In genomic region chr19:10604534-10604933, GRCm38 (mm10) we compare ENCODE assay signal across 8 mouse cellular contexts. TPM values are rescaled to one million over a fixed set of nuclear protein-coding genes. Genes with fewer than 3 reads are reported as not detected.
A peak's percentile ranks its signal among the peaks of the same experiment; 100 is the strongest.
DNase-seq lines count a peak whose midpoint lies in the region; ATAC-seq lines count a peak whose summit lies in the region.

No protein-coding gene starts in this region.

- H3K27me3 ChIP-seq in kidney, embryonic 16.5 days (ENCODE audit: insufficient read depth, low read length), result no peaks in the 10 kb centered on the region
- no peaks in the 10 kb centered on the region for H3K27me3 ChIP-seq in hindbrain, embryonic 12.5 days
- H3K27me3 ChIP-seq in midbrain, embryonic 16.5 days (ENCODE audit: control insufficient read depth, insufficient read depth, low read depth, low read length), result no peaks in the 10 kb centered on the region

- H3K36me3 ChIP-seq in kidney, embryonic 16.5 days (ENCODE audit: insufficient read depth, low read length), result peaks cover 22% of the 10 kb centered on the region
- peaks cover 22% of the 10 kb centered on the region for H3K36me3 ChIP-seq in hindbrain, embryonic 12.5 days
- peaks cover 17% of the 10 kb centered on the region for H3K36me3 ChIP-seq in midbrain, embryonic 16.5 days (ENCODE audit: control insufficient read depth, insufficient read depth, low read length)

- H3K9me3 ChIP-seq in kidney, embryonic 16.5 days (ENCODE audit: low read length), result no peaks in the 10 kb centered on the region
- no peaks in the 10 kb centered on the region for H3K9me3 ChIP-seq in hindbrain, embryonic 12.5 days (replicated peaks)
- H3K9me3 ChIP-seq in midbrain, embryonic 16.5 days (replicated peaks; ENCODE audit: control insufficient read depth, low read length, poor library complexity, severe bottlenecking), result no peaks in the 10 kb centered on the region

- WGBS in kidney, embryonic 16.5 days, result 32% methylated on average over 3 of the region's 3 CpGs
- 63% methylated on average over 3 of the region's 3 CpGs for WGBS in hindbrain, embryonic 12.5 days
- WGBS in midbrain, embryonic 16.5 days, result 59% methylated on average over 3 of the region's 3 CpGs

- peaks cover 27% of the 10 kb centered on the region for H3K4me1 ChIP-seq in kidney, embryonic 16.5 days (ENCODE audit: insufficient read depth, low read length)
- H3K4me1 ChIP-seq in hindbrain, embryonic 12.5 days, result peaks cover 30% of the 10 kb centered on the region
- peaks cover 31% of the 10 kb centered on the region for H3K4me1 ChIP-seq in midbrain, embryonic 16.5 days (ENCODE audit: control insufficient read depth, insufficient read depth, low read length)

- no peak for ATAC-seq in kidney, embryonic 16.5 days (ENCODE audit: low FRiP score, low TSS enrichment)
- no peak for ATAC-seq in hindbrain, embryonic 12.5 days (ENCODE audit: low FRiP score)
- no peak for ATAC-seq in midbrain, embryonic 16.5 days

- H3K4me3 ChIP-seq in kidney, embryonic 16.5 days (ENCODE audit: low read length), result peak overlapping the region; percentile 99
- peak overlapping the region; percentile 86 for H3K4me3 ChIP-seq in hindbrain, embryonic 12.5 days
- peak overlapping the region; percentile 96 for H3K4me3 ChIP-seq in midbrain, embryonic 16.5 days (ENCODE audit: low read depth, low read length)

- DNase-seq in kidney, adult 11 months, result no peak
- DNase-seq in brain, adult 2 months (ENCODE audit: low read depth, low spot score), result peak; percentile 8
- DNase-seq in right cerebral cortex, postnatal 4 days, result no peak
- DNase-seq in embryo, embryonic 10.5 days (ENCODE audit: low spot score), result no peak
- DNase-seq in embryo, embryonic 11 days, result no peak

- peak overlapping the region; percentile 96 for H3K27ac ChIP-seq in kidney, embryonic 16.5 days (ENCODE audit: low read length)
- H3K27ac ChIP-seq in hindbrain, embryonic 12.5 days, result peak overlapping the region; percentile 94
- H3K27ac ChIP-seq in midbrain, embryonic 16.5 days (ENCODE audit: low read length), result peak overlapping the region; percentile 90

- peak overlapping the region; percentile 91 for H3K9ac ChIP-seq in kidney, embryonic 16.5 days (replicated peaks; ENCODE audit: low read length)
- H3K9ac ChIP-seq in hindbrain, embryonic 12.5 days, result peak overlapping the region; percentile 90
- H3K9ac ChIP-seq in midbrain, embryonic 16.5 days (ENCODE audit: low read depth, low read length), result peak overlapping the region; percentile 96

- peak overlapping the region; percentile 75 for H3K4me2 ChIP-seq in kidney, embryonic 16.5 days (replicated peaks; ENCODE audit: low read depth, low read length)
- peak overlapping the region; percentile 62 for H3K4me2 ChIP-seq in hindbrain, embryonic 12.5 days (replicated peaks)
- peak overlapping the region; percentile 61 for H3K4me2 ChIP-seq in midbrain, embryonic 16.5 days (ENCODE audit: low read length)

RNA-seq across cellular contexts. Expression of gene Ddb1, which starts 0.6 kb away (rescaled TPM):
- polyA plus RNA-seq in kidney, embryonic 16.5 days (2015; fragmentation: Nextera tagmentation; extraction: Ambion mirVana), result 425 and 430 TPM in 2 replicates
- polyA plus RNA-seq in hindbrain, embryonic 12.5 days (2016; fragmentation: Nextera tagmentation; extraction: Ambion mirVana), result 395 and 396 TPM in 2 replicates
- 218 and 234 TPM in 2 replicates for polyA plus RNA-seq in midbrain, embryonic 16.5 days (2015; fragmentation: Nextera tagmentation; extraction: Ambion mirVana)

RNA-seq across cellular contexts. Expression of gene Tkfc, which starts 0.9 kb away (rescaled TPM):
- polyA plus RNA-seq in kidney, embryonic 16.5 days (2015; fragmentation: Nextera tagmentation; extraction: Ambion mirVana), result 54.9 and 56.2 TPM in 2 replicates
- 21.3 and 23.9 TPM in 2 replicates for polyA plus RNA-seq in hindbrain, embryonic 12.5 days (2016; fragmentation: Nextera tagmentation; extraction: Ambion mirVana)
- 24.6 and 25.4 TPM in 2 replicates for polyA plus RNA-seq in midbrain, embryonic 16.5 days (2015; fragmentation: Nextera tagmentation; extraction: Ambion mirVana)

RNA-seq across cellular contexts. Expression of gene Tmem138, which starts 27.4 kb away (rescaled TPM):
- 46.6 and 48.8 TPM in 2 replicates for polyA plus RNA-seq in kidney, embryonic 16.5 days (2015; fragmentation: Nextera tagmentation; extraction: Ambion mirVana)
- polyA plus RNA-seq in hindbrain, embryonic 12.5 days (2016; fragmentation: Nextera tagmentation; extraction: Ambion mirVana), result 43.8 and 52.4 TPM in 2 replicates
- polyA plus RNA-seq in midbrain, embryonic 16.5 days (2015; fragmentation: Nextera tagmentation; extraction: Ambion mirVana), result 37.8 TPM in 2 replicates

RNA-seq across cellular contexts. Expression of gene Cyb561a3, which starts 27.6 kb away (rescaled TPM):
- polyA plus RNA-seq in kidney, embryonic 16.5 days (2015; fragmentation: Nextera tagmentation; extraction: Ambion mirVana), result 20.0 and 21.6 TPM in 2 replicates
- polyA plus RNA-seq in hindbrain, embryonic 12.5 days (2016; fragmentation: Nextera tagmentation; extraction: Ambion mirVana), result 15.8 and 16.3 TPM in 2 replicates
- polyA plus RNA-seq in midbrain, embryonic 16.5 days (2015; fragmentation: Nextera tagmentation; extraction: Ambion mirVana), result 24.5 and 26.4 TPM in 2 replicates

RNA-seq across cellular contexts. Expression of gene Vwce, which starts 29.5 kb away (rescaled TPM):
- polyA plus RNA-seq in kidney, embryonic 16.5 days (2015; fragmentation: Nextera tagmentation; extraction: Ambion mirVana), result 2.9 and 3.9 TPM in 2 replicates
- polyA plus RNA-seq in hindbrain, embryonic 12.5 days (2016; fragmentation: Nextera tagmentation; extraction: Ambion mirVana), result 0.48 and 0.74 TPM in 2 replicates
- 1.1 and 2.0 TPM in 2 replicates for polyA plus RNA-seq in midbrain, embryonic 16.5 days (2015; fragmentation: Nextera tagmentation; extraction: Ambion mirVana)
